Mouse (Mus musculus) CD4-positive helper T cell, adult 2 months (primary cell): ENCODE data around the gene Lect2.

Experiments
- DNase-seq: peaks from one replicate; pipeline ENCODE4 v3.0.0-alpha.2; 2012; ENCODE audit warnings: low read depth, missing footprints, low spot score

The Lect2 gene

GRCm38 (mm10) chr13:56556701-56557100 is 8.4 kb upstream of the Lect2 start:
- DNase-seq = no peak

DNA sequence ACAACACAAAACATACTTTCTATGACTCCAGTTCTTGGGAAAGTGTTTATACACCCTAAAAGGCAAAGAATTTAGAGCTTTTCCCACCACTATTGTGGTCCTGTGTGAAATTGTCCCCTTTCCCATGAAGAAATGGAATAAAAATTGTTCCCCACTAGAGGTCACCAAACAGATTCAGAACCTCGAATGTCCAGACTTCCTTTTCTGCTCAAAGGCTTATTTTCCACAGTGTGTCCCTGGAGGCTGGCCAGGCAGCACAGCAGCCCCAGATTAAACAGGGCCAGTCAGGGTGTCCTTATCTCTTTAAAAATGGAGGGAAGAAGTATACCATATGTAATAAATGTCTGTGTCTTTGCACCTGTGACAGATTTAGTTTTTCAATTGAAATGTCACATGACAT is 7.7 kb upstream of the Lect2 start:
- DNase-seq = no peak

DNA sequence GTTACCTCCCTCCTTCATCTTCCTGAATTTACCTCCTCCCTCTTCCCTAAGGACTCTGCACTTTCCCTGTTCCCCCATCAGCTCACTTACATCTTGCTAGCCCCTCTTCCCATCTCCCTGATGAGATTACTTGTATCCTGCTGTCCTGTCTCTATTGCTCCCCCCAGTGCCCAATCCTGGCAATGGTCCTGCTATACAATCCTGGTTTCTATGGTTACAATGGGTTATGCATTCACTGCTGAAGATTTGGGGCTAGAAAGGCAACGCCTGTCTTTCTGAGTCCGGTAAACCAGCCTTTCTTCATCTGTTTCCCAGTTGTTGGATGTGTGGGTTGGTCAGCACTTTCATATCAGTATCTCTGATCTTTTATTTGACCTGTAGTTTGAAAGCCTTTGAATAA is 6.1 kb upstream of the Lect2 start:
- peak; percentile 44 for DNase-seq

- DNase-seq = no peak
Observed at GRCm38 (mm10) chr13:56553923-56554322, 5.6 kb upstream of the Lect2 start.

DNA sequence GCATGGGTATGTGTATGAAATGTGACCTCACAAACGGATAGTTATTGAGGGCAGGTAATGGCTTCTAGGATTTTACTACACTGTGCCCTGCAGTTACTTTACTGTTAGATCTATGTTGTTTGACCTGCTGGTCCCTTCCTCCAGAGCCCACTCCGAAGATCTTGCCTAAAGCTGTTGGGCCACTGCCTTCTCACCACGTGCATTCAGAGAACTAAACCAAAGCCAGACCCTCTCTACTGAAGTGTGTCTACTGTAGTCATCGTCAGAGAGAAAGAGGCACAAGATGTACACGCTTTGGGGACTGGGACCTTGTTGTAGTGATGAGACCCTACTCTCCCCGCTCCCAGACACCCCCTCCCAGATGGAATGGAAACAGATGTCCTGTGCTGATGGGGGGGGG is 3.4 kb upstream of the Lect2 start:
- DNase-seq = no peak

DNA sequence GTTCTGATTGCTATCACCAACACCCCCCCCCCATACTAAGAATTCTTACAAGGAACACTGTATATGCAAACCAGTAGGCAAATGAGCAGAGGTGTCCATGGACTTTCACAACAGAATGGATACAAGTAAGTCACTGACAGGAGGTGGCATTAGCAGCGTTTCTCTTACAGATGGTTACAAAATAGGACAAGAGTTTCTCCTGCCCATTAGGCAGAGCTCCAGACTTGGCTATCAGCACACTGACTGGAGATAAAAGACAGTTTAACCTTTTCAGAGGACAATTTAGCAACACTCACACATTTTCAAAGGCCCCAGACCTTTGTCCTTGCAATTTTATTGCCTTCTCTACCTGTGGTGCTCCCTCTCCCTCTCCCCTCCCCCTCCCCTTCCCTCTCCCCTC is 2.3 kb upstream of the Lect2 start:
- no peak for DNase-seq

DNA sequence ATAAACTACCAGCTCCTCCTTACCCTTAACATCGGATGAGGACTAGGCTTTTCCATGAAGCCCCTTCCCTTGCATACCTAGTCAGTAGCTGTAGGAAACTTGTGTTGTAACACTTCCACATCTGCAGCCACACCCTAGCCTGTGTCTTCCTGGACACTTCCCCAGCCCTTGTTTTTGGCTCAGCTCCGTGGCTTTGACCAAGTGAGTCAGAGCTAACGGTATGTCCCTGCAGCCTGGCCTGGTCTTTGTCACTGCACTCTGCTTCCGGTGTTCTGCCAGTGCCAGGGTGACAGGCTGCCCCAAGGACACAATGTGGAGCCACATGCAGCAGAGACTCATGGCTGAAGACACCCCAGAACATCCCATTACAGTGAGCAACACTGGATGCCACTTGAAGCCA is 1.1 kb upstream of the Lect2 start:
- no peak for DNase-seq

DNA sequence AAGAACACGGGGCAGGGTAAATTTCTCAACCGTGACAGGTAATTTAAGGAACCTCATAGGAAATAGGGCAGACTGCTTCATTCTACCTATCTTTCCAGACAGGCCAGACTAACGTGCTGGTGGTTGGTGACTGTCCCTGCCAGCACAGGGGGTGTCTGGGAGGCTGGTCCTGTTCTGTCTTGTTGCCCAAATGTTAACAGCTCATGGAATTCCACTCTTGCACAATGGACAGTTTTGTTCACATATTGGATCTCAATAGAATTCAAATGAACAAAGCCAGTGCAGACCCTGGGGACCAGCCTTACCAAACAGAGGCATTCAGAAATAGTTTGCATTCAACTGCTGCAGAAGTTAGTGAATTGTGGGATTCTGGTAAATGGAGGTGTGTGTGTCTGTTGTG is 3.3 kb downstream of the Lect2 start:
- DNase-seq = no peak

DNA sequence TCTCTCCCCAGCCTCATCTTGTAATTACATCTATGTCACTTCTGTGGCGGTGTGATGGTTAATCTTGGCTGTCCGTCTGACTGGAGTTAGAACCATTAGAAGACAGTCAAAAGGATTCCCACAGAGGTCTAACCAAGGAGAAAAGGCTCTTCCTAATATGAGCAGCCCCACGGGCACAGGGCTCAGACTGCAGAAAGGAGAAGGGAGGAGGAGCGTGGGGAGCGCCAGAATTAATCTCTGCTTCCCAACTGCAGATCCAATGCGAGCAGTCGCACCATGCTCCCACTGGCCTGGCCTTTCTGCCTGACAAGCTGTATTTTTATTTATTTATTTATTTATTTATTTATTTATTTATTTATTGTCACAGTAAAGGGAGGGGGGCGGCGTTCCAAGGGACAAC is 4.5 kb downstream of the Lect2 start:
- no peak for DNase-seq

GRCm38 (mm10) chr13:56539846-56540245 is 8.5 kb downstream of the Lect2 start:
- no peak for DNase-seq

GRCm38 (mm10) chr13:56537026-56537425 is 11.3 kb downstream of the Lect2 start:
- DNase-seq = no peak

DNA sequence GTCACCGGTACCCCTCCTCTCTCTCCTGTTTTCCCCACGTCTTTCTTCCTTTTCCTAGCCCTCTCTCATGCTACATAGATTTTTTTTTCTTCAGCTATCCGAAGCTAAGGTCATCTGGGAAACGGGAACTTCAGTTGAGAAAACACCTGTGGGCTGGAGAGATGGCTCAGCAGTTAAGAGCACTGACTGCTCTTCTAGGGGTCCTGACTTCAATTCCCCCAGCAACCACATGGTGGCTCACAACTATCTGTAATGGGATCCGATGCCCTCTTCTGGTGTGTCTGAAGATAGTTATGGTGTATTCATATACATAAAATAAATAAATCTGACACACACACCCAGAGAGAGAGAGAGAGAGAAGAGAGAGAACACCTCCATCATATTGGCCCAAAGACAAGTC is 12.7 kb downstream of the Lect2 start:
- no peak for DNase-seq

GRCm38 (mm10) chr13:56534931-56535330 is 13.4 kb downstream of the Lect2 start:
- no peak for DNase-seq

DNA sequence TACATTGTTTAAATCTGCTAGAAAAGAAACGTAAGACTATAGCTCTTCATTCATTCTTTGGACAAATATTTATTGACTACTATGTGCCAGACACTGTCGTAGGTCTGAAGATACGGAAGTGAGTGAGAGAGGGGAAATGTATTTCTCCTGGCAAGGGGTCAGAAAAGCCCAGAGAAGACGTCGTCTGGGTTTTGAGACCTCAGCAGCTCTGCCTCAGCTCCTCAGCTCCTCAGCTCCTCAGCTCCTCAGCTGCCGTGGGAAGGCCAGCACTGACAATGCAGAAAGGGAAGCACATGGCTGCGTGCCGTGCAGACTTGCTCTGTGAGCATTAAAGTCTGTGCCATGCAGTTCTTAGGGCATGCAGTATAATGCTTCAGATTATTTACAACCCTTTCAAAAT is 18.6 kb downstream of the Lect2 start:
- DNase-seq = no peak

- DNase-seq = no peak
Observed at GRCm38 (mm10) chr13:56529031-56529430, 19.3 kb downstream of the Lect2 start.

GRCm38 (mm10) chr13:56528281-56528680 is 20.0 kb downstream of the Lect2 start:
- no peak for DNase-seq

DNA sequence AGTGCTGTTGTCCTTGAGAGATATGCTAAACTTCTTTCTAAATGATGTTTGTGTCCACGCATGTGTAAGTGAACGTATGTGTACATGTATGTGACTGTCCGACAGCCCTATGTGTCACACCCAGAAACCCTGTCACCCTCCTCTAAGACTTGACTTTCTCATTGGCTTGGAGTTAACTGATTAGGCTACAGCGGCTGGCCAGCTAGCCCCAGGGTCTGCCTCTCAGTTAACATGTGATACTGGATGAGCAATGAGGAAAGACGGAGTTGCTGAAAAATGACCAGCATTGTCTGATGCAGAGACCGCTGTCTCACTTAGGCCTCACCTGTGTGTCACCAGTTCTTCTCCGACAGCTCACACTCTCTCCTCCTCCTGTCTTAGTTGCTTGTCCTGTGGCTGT is 20.5 kb downstream of the Lect2 start:
- no peak for DNase-seq

DNA sequence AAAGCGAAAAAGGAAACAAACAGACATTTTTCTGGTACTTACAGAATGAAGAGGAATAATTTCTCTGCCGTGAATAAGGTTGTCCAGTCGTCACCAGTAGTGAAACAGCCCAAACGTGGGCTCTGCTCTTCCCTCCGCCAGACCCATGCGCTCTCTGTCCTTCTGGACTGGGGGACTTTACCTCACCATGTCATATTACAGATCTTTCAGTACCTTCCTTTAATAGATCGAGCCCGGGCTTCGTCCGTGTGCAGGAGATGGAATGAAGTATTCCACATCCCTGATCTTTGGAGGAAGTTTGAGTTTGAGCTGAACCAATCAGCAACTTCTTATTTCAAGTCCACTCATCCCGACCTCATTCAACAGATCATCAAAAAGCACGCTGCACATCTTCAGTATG is 21.4 kb downstream of the Lect2 start:
- no peak for DNase-seq

DNA sequence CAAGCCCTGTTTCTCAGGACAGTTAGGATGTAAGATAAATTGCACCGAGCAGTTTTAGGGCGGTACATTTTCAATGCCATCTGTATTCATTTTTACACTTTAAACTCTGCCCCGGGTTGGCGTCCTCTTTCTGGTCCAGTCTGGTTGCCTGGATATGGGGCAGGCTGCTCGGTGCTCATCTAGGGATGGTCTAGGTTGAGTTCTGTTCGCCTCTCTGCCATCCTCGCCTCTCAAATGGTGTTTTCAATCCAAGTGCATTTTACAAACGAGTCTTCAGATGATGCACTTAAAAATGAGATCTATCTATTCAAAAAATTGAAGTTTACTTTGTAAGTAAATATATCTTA is 25.5 kb downstream of the Lect2 start:
- DNase-seq = no peak

DNA sequence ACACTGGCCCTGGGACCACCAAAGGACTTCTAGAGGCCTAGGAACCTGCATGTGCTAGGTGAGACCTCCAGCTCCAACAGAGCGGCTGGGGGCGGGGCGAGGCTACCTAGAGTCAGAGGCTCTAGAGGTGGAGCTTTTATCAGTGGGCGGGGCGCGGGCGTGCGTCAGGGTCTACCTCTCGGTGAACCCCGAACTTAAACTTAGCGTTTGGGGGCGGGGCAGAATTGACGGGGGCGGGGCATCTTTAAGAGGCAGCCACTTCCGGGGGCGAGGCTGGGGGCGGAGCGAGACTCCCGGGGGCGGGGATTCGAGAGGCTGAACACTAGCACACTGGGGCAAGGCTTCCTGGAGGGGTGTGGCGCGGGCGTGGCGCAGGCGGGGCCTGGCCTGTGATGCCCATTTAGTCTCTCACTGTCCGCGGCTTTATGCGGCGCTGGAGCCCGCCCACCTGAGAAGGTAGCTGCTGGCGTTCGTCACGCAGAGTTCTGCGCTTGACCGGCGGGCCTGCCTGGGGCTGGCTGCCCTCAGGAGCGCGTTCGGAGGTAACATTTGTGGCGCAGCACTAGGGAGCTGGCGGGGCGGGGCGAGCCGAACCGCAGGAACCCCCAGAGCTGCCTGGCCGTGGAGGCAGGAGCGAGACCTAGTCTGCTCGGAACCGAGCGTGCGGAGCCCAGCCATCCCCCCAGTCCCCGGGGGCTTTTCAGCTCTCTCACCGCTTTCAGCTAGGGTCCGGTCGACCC is 26.1 kb downstream of the Lect2 start, which contains the start of gene Fbxl21:
Gene Fbxl21 (plus strand): TSS at position 392 of the 740 bp plus-strand sequence.
- peak; percentile 88 for DNase-seq

DNA sequence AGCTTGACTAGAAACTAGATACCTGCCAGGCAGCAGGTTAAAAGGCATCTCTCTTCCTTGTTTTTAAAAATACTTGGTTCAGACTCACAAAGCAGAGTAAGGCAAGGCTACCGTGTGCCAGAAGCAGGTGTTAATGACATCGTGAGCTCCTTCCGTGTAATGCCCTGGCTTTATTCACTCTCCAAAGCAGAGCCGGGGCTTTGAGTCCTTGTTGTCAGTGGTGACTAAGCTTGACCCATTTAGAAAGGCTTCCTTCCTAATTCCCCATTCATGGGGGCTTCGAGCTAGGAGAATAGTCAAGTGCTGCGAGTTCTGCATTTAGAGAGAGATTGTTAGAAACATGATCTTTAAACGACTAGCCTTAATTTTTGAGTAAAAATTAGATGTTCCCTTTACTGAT is 31.5 kb downstream of the Lect2 start:
- DNase-seq = no peak

- no peak for DNase-seq
Observed at GRCm38 (mm10) chr13:56516311-56516710, 32.0 kb downstream of the Lect2 start.

DNA sequence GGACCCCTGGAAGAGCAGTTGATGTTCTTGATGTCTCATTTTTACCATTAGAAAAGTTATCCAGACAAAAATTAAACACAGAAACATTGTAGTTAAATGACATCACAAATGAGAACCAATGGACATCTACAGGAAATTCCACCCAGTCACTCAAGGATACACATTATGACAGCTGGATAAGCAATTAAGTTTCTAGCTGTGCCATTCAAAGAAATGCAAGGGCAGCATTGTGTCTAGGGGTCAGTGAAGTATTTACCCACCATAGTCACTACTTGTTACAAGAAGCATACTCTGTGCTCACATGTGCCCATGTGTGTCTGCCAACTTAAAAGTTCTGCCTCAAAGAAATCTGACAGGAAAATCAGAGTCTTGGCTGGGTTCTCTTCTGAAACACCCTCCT is 34.7 kb downstream of the Lect2 start:
- no peak for DNase-seq

- no peak for DNase-seq
Observed at GRCm38 (mm10) chr13:56509796-56510195, 38.5 kb downstream of the Lect2 start.
